Mouse (Mus musculus) hindbrain, embryonic 12.5 days (tissue): ENCODE measurements around the gene Lrp1. TPM values are rescaled to one million over a fixed set of nuclear protein-coding genes. Genes with fewer than 3 reads are reported as not detected.

Experiments
- ATAC-seq: fragments of 200-750 bp; cut with Nextera tagmentation; 2 replicates; pipeline ENCODE4 v1.8.0; 2017; ENCODE audit warnings: moderate TSS enrichment; ENCODE audit not compliant: low FRiP score
- H3K27ac ChIP-seq: fragments of 300-500 bp; sonication (generic); 2 replicates; pipeline ENCODE4 v1.5.1; 2016; ENCODE audit warnings: mild to moderate bottlenecking
- H3K27me3 ChIP-seq: fragments of 300-500 bp; sonication (generic); 2 replicates; pipeline ENCODE4 v1.6.1; 2016; ENCODE audit warnings: mild to moderate bottlenecking
- H3K36me3 ChIP-seq: fragments of 300-500 bp; sonication (generic); 2 replicates; pipeline ENCODE4 v1.6.1; 2016; ENCODE audit warnings: mild to moderate bottlenecking
- H3K4me1 ChIP-seq: fragments of 300-500 bp; sonication (generic); 2 replicates; pipeline ENCODE4 v1.6.1; 2016
- H3K4me2 ChIP-seq: fragments of 300-500 bp; sonication (generic); replicated peaks from 2 replicates; pipeline ENCODE4 v1.6.1; 2016; ENCODE audit warnings: mild to moderate bottlenecking
- H3K4me3 ChIP-seq: fragments of 300-500 bp; sonication (generic); 2 replicates; pipeline ENCODE4 v1.5.1; 2016; ENCODE audit warnings: mild to moderate bottlenecking
- H3K9ac ChIP-seq: fragments of 300-500 bp; sonication (generic); 2 replicates; pipeline ENCODE4 v1.6.1; 2016; ENCODE audit warnings: mild to moderate bottlenecking, moderate library complexity
- H3K9me3 ChIP-seq: fragments of 300-500 bp; sonication (generic); replicated peaks from 2 replicates; pipeline ENCODE4 v1.6.1; 2016; ENCODE audit warnings: mild to moderate bottlenecking
- WGBS: fragments of 180-500 bp; shearing (Covaris S2); methylation state at CpG from one replicate; pipeline ENCODE4 v1.1.7; 2016; 5-methylcytosine and 5-hydroxymethylcytosine counted together
- polyA plus RNA-seq: library from polyadenylated mRNA; unstranded; fragments of >200 nt; fragmentation: Nextera tagmentation; extraction: Ambion mirVana; gene quantifications from 2 replicates; pipeline ENCODE4 v1.2.1, GENCODE M21; 2016

The Lrp1 gene
- polyA plus RNA-seq, 1 experiment from 2014 or later, result 111 TPM

DNA sequence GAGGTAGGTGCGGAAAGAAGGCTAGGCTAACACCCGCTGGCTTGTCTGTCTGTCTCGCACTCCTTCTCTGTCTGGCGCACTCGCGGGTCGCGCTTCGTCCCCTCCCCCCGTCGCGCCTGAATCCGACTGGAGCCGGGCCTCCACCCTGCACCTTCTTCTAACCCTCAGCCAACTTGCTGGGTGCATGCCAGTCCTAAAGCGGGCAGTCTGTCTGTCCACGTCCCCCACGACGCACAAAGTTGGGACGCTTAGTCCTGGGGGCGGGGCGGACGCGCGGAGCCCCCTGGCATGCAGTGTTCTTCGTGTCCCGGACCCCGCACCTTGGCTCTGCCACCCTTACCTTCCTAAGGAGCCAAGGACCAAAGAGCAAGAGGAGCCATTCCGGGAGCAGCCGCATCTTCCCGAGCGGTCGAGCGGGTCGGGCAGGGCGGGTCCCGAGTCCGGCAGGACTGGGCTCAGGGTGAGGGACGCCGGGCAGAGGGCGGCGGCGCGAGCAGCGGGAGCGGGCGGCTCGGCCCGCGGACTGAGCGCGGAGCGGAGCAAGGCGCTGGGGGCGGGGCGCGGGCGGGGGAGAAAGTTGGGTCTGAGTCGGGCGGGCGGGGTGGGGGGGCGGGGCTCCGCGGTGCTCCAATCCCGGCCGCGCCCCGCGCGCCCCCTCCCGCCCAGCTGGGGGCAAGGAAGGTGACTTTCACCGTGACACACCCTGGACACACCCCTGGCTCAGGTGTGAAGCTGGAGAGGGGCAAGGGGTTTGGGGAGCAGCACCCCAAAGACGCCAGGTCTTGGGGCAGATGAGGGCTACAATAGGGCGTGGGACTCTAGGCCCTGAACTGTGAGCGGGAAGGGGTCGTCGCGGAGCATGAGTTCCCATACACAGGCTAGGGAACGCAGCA lies 86.7 kb downstream of the Lrp1 start, which contains the start of gene Nxph4:
Gene Nxph4, minus strand, starts transcription at position 524 of the 893 bp plus-strand sequence.
- peak within 1 kb of the TSS; percentile 81 for H3K9ac ChIP-seq
- ATAC-seq, result no peak
- WGBS, result under 1% methylated on average over 49 of the region's 78 CpGs
- peaks cover 78% of the 10 kb centered on the region for H3K27me3 ChIP-seq
- H3K36me3 ChIP-seq, result peaks cover 9% of the 10 kb centered on the region
- H3K27ac ChIP-seq, result peak within 1 kb of the TSS; percentile 88
- H3K4me3 ChIP-seq, result peak within 1 kb of the TSS; percentile 57
- H3K4me2 ChIP-seq, result peak within 1 kb of the TSS; percentile 82
- H3K9me3 ChIP-seq, result no peaks in the 10 kb centered on the region
- H3K4me1 ChIP-seq, result peaks cover 79% of the 10 kb centered on the region

DNA sequence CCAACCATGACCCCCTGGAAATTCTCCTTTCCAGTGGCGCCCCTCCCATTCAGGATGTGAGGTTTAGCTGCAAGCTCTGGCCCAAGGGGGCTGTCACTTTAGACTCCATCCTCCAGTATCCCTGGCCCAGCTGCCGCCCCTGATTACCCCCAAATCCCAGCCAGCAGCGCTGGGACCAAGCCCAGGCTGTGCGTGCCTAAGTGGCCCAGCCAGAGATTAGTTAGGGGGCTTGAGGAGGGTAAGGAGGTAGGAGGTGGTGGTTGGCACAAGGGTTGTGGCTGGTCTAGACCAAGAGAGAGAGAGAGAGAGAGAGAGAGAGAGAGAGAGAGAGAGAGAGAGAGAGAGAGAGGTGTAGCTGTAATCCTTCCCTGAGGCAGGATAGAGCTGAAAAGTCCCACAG lies 89.4 kb downstream of the Lrp1 start:
- H3K9me3 ChIP-seq, result no peaks in the 10 kb centered on the region
- no peaks in the 10 kb centered on the region for H3K36me3 ChIP-seq
- peak overlapping the region; percentile 57 for H3K4me3 ChIP-seq
- peaks cover 100% of the 10 kb centered on the region for H3K27me3 ChIP-seq
- WGBS, result 0% methylated on average over 4 of the region's 4 CpGs
- H3K27ac ChIP-seq, result peak overlapping the region; percentile 88
- no peak for ATAC-seq
- H3K9ac ChIP-seq, result peak overlapping the region; percentile 62; the same call in 1 of the 2 replicates
- H3K4me1 ChIP-seq, result peaks cover 95% of the 10 kb centered on the region
- H3K4me2 ChIP-seq, result peak overlapping the region; percentile 82

- Histone ChIP-seq H3K9ac (peak overlapping the region; percentile 62), H3K9me3 (no peaks in the 10 kb centered on the region), H3K36me3 (no peaks in the 10 kb centered on the region), H3K4me1 (peaks cover 95% of the 10 kb centered on the region), H3K4me3 (peak overlapping the region; percentile 57), H3K4me2 (peak overlapping the region; percentile 82), H3K27me3 (peaks cover 100% of the 10 kb centered on the region), H3K27ac (peak overlapping the region; percentile 88)
- 1% methylated on average over 18 of the region's 25 CpGs for WGBS
- 0 out of 2 replicates have a peak, but pooled peaks have one; percentile 15 for ATAC-seq
Observed at GRCm38 (mm10) chr10:127530945-127531344, 90.0 kb downstream of the Lrp1 start.

DNA sequence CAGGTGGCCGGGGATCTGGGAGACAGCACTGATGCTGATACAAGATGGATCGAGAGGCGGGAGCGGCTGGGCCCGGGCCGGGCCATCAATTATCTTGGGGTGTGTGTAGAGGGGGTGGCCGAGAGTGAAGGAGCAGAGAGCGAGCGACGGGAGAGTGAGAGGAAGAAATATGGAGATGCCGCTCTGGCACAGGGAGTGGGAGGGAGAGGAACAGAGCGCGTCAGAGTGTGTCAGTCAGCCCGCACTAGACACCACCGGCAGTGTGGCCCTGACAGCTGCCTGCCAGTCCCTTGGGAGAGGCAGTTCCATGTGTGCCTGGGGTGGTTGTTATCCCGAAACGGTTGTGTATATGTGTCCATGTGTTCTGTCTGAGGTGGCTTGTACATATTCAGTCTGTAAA lies 93.5 kb downstream of the Lrp1 start:
- Histone ChIP-seq H3K27me3 (peaks cover 92% of the 10 kb centered on the region), H3K4me1 (peaks cover 82% of the 10 kb centered on the region), H3K9ac (peak overlapping the region; percentile 50), H3K36me3 (no peaks in the 10 kb centered on the region), H3K4me3 (peak overlapping the region; percentile 57), H3K4me2 (peak overlapping the region; percentile 82), H3K27ac (peak overlapping the region; percentile 88), H3K9me3 (no peaks in the 10 kb centered on the region)
- 2% methylated on average over 17 of the region's 17 CpGs for WGBS
- ATAC-seq, result peak; percentile 46

DNA sequence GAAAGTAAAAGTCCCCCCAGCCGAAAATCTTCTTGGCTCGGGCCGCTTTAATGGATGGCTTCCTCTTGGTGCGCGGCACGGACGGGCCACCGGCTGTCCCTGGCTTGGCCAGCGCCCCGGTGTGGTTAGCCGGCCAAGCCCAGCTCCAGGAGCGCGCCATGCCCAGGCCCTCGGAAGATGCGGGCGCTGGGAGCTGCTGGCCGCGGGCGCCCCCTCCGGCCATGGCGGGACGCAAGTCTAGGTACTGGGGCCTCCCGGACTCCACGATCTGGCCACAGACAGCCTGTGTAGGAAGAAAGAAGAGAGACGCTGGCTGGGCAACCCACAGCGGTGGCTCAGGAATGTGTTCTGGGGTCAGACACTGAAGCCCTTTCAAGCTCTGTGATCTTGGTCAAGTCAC lies 94.3 kb downstream of the Lrp1 start:
- Histone ChIP-seq H3K4me1 (peaks cover 78% of the 10 kb centered on the region), H3K36me3 (no peaks in the 10 kb centered on the region), H3K9ac (peak overlapping the region; percentile 50), H3K4me2 (peak overlapping the region; percentile 82), H3K27me3 (peaks cover 84% of the 10 kb centered on the region), H3K9me3 (no peaks in the 10 kb centered on the region), H3K27ac (peak overlapping the region; percentile 88), H3K4me3 (peak overlapping the region; percentile 57)
- no peak for ATAC-seq
- WGBS, result under 1% methylated on average over 26 of the region's 26 CpGs

GRCm38 (mm10) chr10:127526048-127526447 lies 94.9 kb downstream of the Lrp1 start:
- no peaks in the 10 kb centered on the region for H3K36me3 ChIP-seq
- 3% methylated on average over 26 of the region's 26 CpGs for WGBS
- H3K27me3 ChIP-seq, result peaks cover 77% of the 10 kb centered on the region
- no peak for ATAC-seq
- H3K4me1 ChIP-seq, result peaks cover 77% of the 10 kb centered on the region
- H3K4me2 ChIP-seq, result peak overlapping the region; percentile 82
- H3K9ac ChIP-seq, result peak overlapping the region; percentile 50
- H3K9me3 ChIP-seq, result no peaks in the 10 kb centered on the region
- peak overlapping the region; percentile 57 for H3K4me3 ChIP-seq
- H3K27ac ChIP-seq, result peak overlapping the region; percentile 88; the same call in 1 of the 2 replicates

DNA sequence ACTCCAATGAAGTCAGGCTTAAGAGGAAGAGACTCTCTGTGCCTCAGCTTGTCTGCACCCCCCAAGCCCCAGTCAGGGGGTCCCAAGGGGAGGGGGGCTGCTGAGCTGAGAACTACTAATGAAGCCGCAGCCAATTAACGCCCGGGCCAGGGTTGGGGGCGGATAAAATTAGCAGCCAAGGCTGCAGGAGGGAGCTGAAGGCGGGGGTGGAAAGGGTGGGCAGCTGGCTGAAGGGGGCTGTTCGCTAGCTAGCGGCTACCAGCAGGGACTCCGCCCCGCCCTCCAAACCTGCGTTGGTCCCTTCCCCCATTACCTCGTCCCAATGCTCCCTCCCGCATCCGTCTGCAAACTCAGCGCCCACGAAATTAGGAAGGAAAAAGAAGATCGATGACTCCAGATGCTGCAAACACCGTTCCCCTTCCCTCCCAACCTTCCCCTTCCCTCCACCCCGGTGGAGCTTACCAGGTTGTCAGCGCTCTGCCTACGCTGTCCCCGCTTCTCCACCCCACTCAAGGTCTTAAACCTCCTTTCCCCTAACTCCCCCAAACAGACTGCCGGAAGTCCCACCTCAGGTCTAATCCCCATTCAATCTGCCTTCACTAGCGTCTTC lies 96.2 kb downstream of the Lrp1 start:
- Histone ChIP-seq H3K4me2 (peak overlapping the region; percentile 82), H3K9ac (0 out of 2 replicates have a peak overlapping the region, but pooled peaks have one; percentile 6), H3K27me3 (peaks cover 64% of the 10 kb centered on the region), H3K9me3 (no peaks in the 10 kb centered on the region), H3K4me1 (peaks cover 73% of the 10 kb centered on the region), H3K36me3 (0 out of 2 replicates have a peak, but pooled peaks cover 3% of the 10 kb centered on the region), H3K4me3 (no peak overlapping the region), H3K27ac (peak overlapping the region; percentile 60)
- 3% methylated on average over 23 of the region's 23 CpGs for WGBS
- 0 out of 2 replicates have a peak, but pooled peaks have one; percentile 11 for ATAC-seq

DNA sequence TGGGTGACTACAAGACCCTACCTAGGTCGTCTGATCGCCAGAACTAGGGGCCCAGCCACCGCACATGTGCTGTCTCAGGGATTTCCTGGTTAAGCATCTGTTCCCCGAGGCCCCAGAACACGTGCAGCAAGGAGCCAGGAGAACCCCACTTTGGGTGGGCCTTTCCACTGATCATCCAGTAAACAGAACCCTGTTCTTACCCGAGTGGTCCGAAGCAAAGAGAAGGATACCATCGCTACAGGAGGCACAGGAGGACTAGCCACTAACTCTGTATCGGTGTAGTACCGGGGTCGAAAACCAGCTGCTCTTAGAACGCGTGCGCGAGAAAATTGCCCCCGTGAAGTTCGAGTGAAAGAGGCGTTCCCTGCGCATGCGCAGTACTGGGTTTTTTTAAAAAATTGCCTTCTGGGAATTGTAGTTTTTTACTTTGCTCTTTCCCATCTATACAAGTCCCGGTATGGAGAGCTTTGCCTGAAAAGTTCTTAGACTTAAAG lies 98.8 kb downstream of the Lrp1 start, which contains the start of gene Shmt2:
Gene Shmt2, minus strand, starts transcription at position 357 of the 494 bp plus-strand sequence.
- WGBS, result under 1% methylated on average over 21 of the region's 21 CpGs
- Histone ChIP-seq H3K36me3 (peaks cover 18% of the 10 kb centered on the region; the same call in 1 of the 2 replicates), H3K27me3 (peaks cover 55% of the 10 kb centered on the region), H3K9me3 (no peaks in the 10 kb centered on the region), H3K4me2 (peak within 1 kb of the TSS; percentile 74), H3K9ac (peak within 1 kb of the TSS; percentile 52), H3K4me3 (peak within 1 kb of the TSS; percentile 45), H3K27ac (no peak within 1 kb of the TSS), H3K4me1 (peaks cover 54% of the 10 kb centered on the region)
- ATAC-seq, result peak; percentile 46

DNA sequence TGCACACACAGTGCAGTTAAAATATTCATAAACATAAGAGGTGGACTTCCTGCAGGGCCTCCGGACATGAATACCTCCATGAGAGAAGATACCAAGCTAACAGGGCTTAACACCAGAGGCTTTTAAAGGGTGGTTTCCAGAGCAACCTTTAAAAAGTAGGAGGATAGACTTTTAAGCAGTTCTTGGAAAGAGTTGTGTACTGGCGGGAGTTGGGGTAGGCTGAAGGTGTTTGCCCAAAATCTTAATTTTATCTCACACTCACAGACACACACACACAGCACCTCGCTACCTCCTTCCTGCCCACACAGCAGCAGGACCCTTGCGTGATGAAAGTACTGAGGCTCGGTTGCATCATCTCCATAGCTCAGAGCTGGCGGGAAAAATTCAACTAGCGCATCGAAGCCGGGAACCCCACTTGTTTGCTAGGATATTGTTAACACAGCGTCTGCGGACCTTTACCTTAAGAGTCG lies 99.3 kb downstream of the Lrp1 start:
- H3K4me2 ChIP-seq, result peak overlapping the region; percentile 74
- ATAC-seq, result no peak
- H3K4me3 ChIP-seq, result peak overlapping the region; percentile 45
- H3K4me1 ChIP-seq, result peaks cover 54% of the 10 kb centered on the region
- no peak overlapping the region for H3K27ac ChIP-seq
- 11% methylated on average over 12 of the region's 12 CpGs for WGBS
- H3K9me3 ChIP-seq, result no peaks in the 10 kb centered on the region
- peak overlapping the region; percentile 52 for H3K9ac ChIP-seq
- H3K27me3 ChIP-seq, result peaks cover 50% of the 10 kb centered on the region
- H3K36me3 ChIP-seq, result peaks cover 18% of the 10 kb centered on the region; the same call in 1 of the 2 replicates

GRCm38 (mm10) chr10:127520714-127521357 lies 100.1 kb downstream of the Lrp1 start:
- WGBS, result 81% methylated on average over 20 of the region's 20 CpGs
- H3K36me3 ChIP-seq, result peaks cover 18% of the 10 kb centered on the region; the same call in 1 of the 2 replicates
- peaks cover 54% of the 10 kb centered on the region for H3K4me1 ChIP-seq
- H3K4me3 ChIP-seq, result peak overlapping the region; percentile 45; the same call in 1 of the 2 replicates
- H3K9me3 ChIP-seq, result no peaks in the 10 kb centered on the region
- no peak overlapping the region for H3K27ac ChIP-seq
- H3K4me2 ChIP-seq, result peak overlapping the region; percentile 74; the same call in 1 of the 2 replicates
- H3K9ac ChIP-seq, result no peak overlapping the region; the same call in 1 of the 2 replicates
- H3K27me3 ChIP-seq, result peaks cover 49% of the 10 kb centered on the region
- no peak for ATAC-seq

DNA sequence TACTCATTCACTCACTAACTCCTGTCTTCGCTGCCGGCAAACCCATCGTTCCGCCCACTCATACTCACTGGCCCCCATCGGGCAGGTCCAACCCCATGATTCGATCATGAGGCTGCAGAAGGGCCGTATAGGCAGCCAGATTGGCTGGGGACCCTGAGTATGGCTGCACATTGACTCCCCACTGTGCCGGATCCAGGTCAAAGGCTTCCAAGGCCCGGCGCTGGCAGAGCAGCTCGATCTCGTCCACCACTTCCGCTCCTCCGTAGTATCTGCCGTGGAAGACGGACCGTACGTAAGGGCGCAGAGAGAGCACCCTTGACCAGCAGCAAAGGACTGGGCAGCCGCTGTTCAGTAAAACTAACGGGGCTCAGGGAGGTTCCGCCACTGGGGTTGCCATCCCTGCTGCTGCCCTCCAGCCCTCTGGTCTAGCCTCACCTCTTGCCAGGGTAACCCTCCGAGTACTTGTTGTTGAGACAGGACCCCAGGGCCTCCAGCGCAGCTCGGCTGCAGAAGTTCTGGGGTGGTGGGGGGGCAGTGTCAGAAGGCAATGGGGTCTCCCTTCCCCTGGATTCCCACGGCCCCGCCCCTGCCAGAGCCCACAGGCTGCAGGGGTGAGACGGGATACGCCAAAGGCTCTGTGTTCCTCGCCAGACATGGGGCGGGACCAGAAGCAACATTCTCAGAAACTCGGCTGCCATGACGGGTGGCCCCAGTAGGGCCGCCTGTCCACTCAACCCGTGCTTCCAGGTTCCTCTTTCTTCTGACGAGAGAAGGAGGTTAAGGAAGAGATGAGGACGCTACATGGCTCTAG lies 100.8 kb downstream of the Lrp1 start:
- ATAC-seq, result no peak
- peaks cover 18% of the 10 kb centered on the region; the same call in 1 of the 2 replicates for H3K36me3 ChIP-seq
- H3K4me1 ChIP-seq, result peaks cover 54% of the 10 kb centered on the region
- no peak overlapping the region for H3K9ac ChIP-seq
- H3K4me3 ChIP-seq, result no peak overlapping the region
- H3K27me3 ChIP-seq, result peaks cover 49% of the 10 kb centered on the region
- H3K27ac ChIP-seq, result no peak overlapping the region
- no peak overlapping the region; the same call in 1 of the 2 replicates for H3K4me2 ChIP-seq
- 93% methylated on average over 37 of the region's 37 CpGs for WGBS
- no peaks in the 10 kb centered on the region for H3K9me3 ChIP-seq
